Comparison of ENCODE assay signal across 14 mouse cellular contexts in the genomic region with DNA sequence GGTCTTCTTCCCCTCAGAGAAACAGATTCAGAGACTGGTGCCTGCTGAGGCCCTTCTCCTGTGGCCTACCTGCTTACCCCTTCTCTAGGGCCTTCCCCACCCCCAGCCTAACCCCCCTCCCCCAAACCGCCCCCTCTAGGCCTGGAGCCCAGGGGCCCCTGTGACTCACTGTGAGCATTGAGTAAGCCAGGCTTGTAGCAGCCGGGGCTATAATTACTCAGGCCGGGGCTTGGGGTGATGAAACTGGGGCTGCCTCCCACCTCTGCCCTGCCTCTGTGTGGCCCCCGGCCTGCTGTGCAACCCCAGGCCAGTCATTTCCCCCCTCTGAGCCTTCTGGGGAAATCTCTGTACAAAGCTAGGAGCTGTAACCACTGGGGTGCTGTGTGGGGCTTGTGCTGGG. TPM values are rescaled to one million over a fixed set of nuclear protein-coding genes. Genes with fewer than 3 reads are reported as not detected.
DNase-seq lines count a peak whose midpoint lies in the region; ATAC-seq and TF ChIP-seq lines count a peak whose summit lies in the region.
"Had no signal": no experiment of that assay in that cellular context is flagged by ENCODE, and none has a peak within 500 bp of the region (broad histone marks: within the 10 kb centered on the region; RNA-seq: fewer than 3 reads in every experiment).

No protein-coding gene starts in this region.

- H3K36me3 ChIP-seq in E14TG2a.4 (ENCODE audit: insufficient read depth, low read length), result peaks cover 70% of the 10 kb centered on the region
- H3K36me3 ChIP-seq in small intestine, adult 2 months (ENCODE audit: control insufficient read depth, insufficient read depth, low read length), result peaks cover 75% of the 10 kb centered on the region

- H3K9me3 ChIP-seq in E14TG2a.4 (ENCODE audit: low read length), result no peaks in the 10 kb centered on the region

- TF ChIP-seq POLR2A in small intestine, adult 2 months (IDR thresholded peaks at IDR 0.05; ENCODE audit: low read depth, low read length), result no peak

- peak overlapping the region; percentile 62; the same call in 1 of the 2 replicates for H3K27ac ChIP-seq in layer of hippocampus, adult 2 months
- H3K27ac ChIP-seq in brown adipose tissue, adult 24 weeks (replicated peaks; ENCODE audit: low read depth, low read length), result peak overlapping the region; percentile 51; the same call in 1 of the 2 replicates
- peak overlapping the region; percentile 41 for H3K27ac ChIP-seq in small intestine, adult 2 months (ENCODE audit: insufficient read depth, low read depth, low read length)
- H3K27ac ChIP-seq: hindbrain, postnatal 0 days had no signal

- 19% methylated on average over 4 of the region's 4 CpGs for WGBS in small intestine, adult 2 months

- no peak overlapping the region for H3K4me3 ChIP-seq in layer of hippocampus, adult 2 months
- H3K4me3 ChIP-seq in E14TG2a.4 (replicated peaks; ENCODE audit: low read length), result peak overlapping the region; percentile 92
- no peak overlapping the region for H3K4me3 ChIP-seq in brown adipose tissue, adult 24 weeks (ENCODE audit: insufficient read depth, low read depth, low read length)
- peak overlapping the region; percentile 48 for H3K4me3 ChIP-seq in small intestine, adult 2 months (ENCODE audit: low read depth, low read length)

- H3K27me3 ChIP-seq in E14TG2a.4 (ENCODE audit: insufficient read depth, low read length), result no peaks in the 10 kb centered on the region
- no peaks in the 10 kb centered on the region for H3K27me3 ChIP-seq in small intestine, adult 2 months (ENCODE audit: control insufficient read depth, insufficient read depth, low read length)

- no peak for DNase-seq in layer of hippocampus, adult 2 months (ENCODE audit: low spot score in 2 of 2)
- DNase-seq in layer of hippocampus, adult 18-20 months (ENCODE audit: low spot score in 2 of 2), result no peak
- no peak for DNase-seq in layer of hippocampus, postnatal 10 days (ENCODE audit: low spot score in 2 of 2)
- DNase-seq: cerebellum, postnatal 10 days; kidney, postnatal 36 days; lung, embryonic 14.5 days; thymus, postnatal 25 days had no signal

- TF ChIP-seq CTCF in layer of hippocampus, adult 2 months (conservative IDR thresholded peaks at IDR 0.05), result no peak
- no peak for TF ChIP-seq CTCF in E14TG2a.4 (conservative IDR thresholded peaks at IDR 0.05; ENCODE audit: low read length)
- TF ChIP-seq CTCF in small intestine, adult 2 months (IDR thresholded peaks at IDR 0.05; ENCODE audit: extremely low read depth, insufficient read length, insufficient replicate concordance, low read depth, low read length), result 0 out of 2 replicates have a peak, but pooled peaks have one; percentile 11

- ATAC-seq in erythroid progenitor cell, adult 5-6 weeks (replicated peaks; ENCODE audit: low FRiP score, poor library complexity, severe bottlenecking), result no peak
- ATAC-seq: hindbrain, postnatal 0 days had no signal

- H3K4me1 ChIP-seq in E14TG2a.4 (replicated peaks; ENCODE audit: low read depth, low read length), result peaks cover 92% of the 10 kb centered on the region
- peaks cover 24% of the 10 kb centered on the region for H3K4me1 ChIP-seq in brown adipose tissue, adult 24 weeks (ENCODE audit: control insufficient read depth, insufficient read depth, insufficient read length, low read length)
- peaks cover 50% of the 10 kb centered on the region for H3K4me1 ChIP-seq in small intestine, adult 2 months (ENCODE audit: control insufficient read depth, insufficient read depth, insufficient read length, low read length)

RNA-seq across cellular contexts. Expression of gene Zbtb7a, which starts 11.3 kb away (rescaled TPM):
- 100 to 1,000 TPM; 103 to 109 TPM for total RNA-seq in layer of hippocampus, adult 2 months (2021)
- 100 to 1,000 TPM; 122 to 126 TPM for total RNA-seq in layer of hippocampus, adult 18-20 months (2021)
- polyA plus RNA-seq in brown adipose tissue, adult 24 weeks (2012; ENCODE audit: insufficient read depth, insufficient read length, missing spikeins), result 28.4 and 29.6 TPM in 2 replicates
- 94.8 and 187 TPM in 2 replicates for polyA plus RNA-seq in small intestine, adult 2 months (2012; rRNA removed)
- 31.7 and 33.1 TPM in 2 replicates for total RNA-seq in erythroid progenitor cell, adult 5-6 weeks (2015; ENCODE audit: low replicate concordance)
- 23.1 and 33.2 TPM in 2 replicates for total RNA-seq in erythroid progenitor cell, adult 5-6 weeks (2017; ENCODE audit: low replicate concordance)
- 10 to 100 TPM; 38.4 to 45.2 TPM for total RNA-seq in layer of hippocampus, postnatal 10 days (2021)

RNA-seq across cellular contexts. Expression of gene Pias4, which starts 21.4 kb away (rescaled TPM):
- total RNA-seq in layer of hippocampus, adult 2 months (2021), result 10 to 100 TPM; 29.4 to 29.5 TPM
- 10 to 100 TPM; 27.5 to 30.8 TPM for total RNA-seq in layer of hippocampus, adult 18-20 months (2021)
- 10.3 and 13.4 TPM in 2 replicates for polyA plus RNA-seq in brown adipose tissue, adult 24 weeks (2012; ENCODE audit: insufficient read depth, insufficient read length, missing spikeins)
- polyA plus RNA-seq in small intestine, adult 2 months (2012; rRNA removed), result 29.1 and 53.3 TPM in 2 replicates
- total RNA-seq in erythroid progenitor cell, adult 5-6 weeks (2015; ENCODE audit: low replicate concordance), result 24.1 and 27.2 TPM in 2 replicates
- 15.3 and 46.0 TPM in 2 replicates for total RNA-seq in erythroid progenitor cell, adult 5-6 weeks (2017; ENCODE audit: low replicate concordance)
- 10 to 100 TPM; 26.7 to 29.7 TPM for total RNA-seq in layer of hippocampus, postnatal 10 days (2021)

RNA-seq across cellular contexts. Expression of gene Eef2, which starts 30.1 kb away (rescaled TPM):
- 100 to 1,000 TPM; 907 to 909 TPM for total RNA-seq in layer of hippocampus, adult 2 months (2021)
- total RNA-seq in layer of hippocampus, adult 18-20 months (2021), result 100 to 1,000 TPM; 907 to 934 TPM
- 538 and 581 TPM in 2 replicates for polyA plus RNA-seq in brown adipose tissue, adult 24 weeks (2012; ENCODE audit: insufficient read depth, insufficient read length, missing spikeins)
- polyA plus RNA-seq in small intestine, adult 2 months (2012; rRNA removed), result 755 and 1,606 TPM in 2 replicates
- 267 and 296 TPM in 2 replicates for total RNA-seq in erythroid progenitor cell, adult 5-6 weeks (2015; ENCODE audit: low replicate concordance)
- total RNA-seq in erythroid progenitor cell, adult 5-6 weeks (2017; ENCODE audit: low replicate concordance), result 399 and 622 TPM in 2 replicates
- total RNA-seq in layer of hippocampus, postnatal 10 days (2021), result 1,000 to 10,000 TPM; 1,075 to 1,131 TPM

RNA-seq across cellular contexts. Expression of gene Dapk3, which starts 36.5 kb away (rescaled TPM):
- total RNA-seq in layer of hippocampus, adult 2 months (2021), result 10 to 100 TPM; 73.6 to 78.4 TPM
- total RNA-seq in layer of hippocampus, adult 18-20 months (2021), result 10 to 100 TPM; 71.9 to 76.4 TPM
- 15.7 and 31.7 TPM in 2 replicates for polyA plus RNA-seq in brown adipose tissue, adult 24 weeks (2012; ENCODE audit: insufficient read depth, insufficient read length, missing spikeins)
- 102 and 228 TPM in 2 replicates for polyA plus RNA-seq in small intestine, adult 2 months (2012; rRNA removed)
- total RNA-seq in erythroid progenitor cell, adult 5-6 weeks (2015; ENCODE audit: low replicate concordance), result 5.0 and 5.4 TPM in 2 replicates
- total RNA-seq in erythroid progenitor cell, adult 5-6 weeks (2017; ENCODE audit: low replicate concordance), result 6.4 and 9.4 TPM in 2 replicates
- 10 to 100 TPM; 66.1 to 67.9 TPM for total RNA-seq in layer of hippocampus, postnatal 10 days (2021)

RNA-seq across cellular contexts. Expression of gene 4930442H23Rik, which starts 37.4 kb away (rescaled TPM):
- not detected for total RNA-seq in layer of hippocampus, adult 2 months (2021)
- total RNA-seq in layer of hippocampus, adult 18-20 months (2021), result not detected
- polyA plus RNA-seq in brown adipose tissue, adult 24 weeks (2012; ENCODE audit: insufficient read depth, insufficient read length, missing spikeins), result not detected in 2 replicates
- not detected in 2 replicates for polyA plus RNA-seq in small intestine, adult 2 months (2012; rRNA removed)
- not detected in 2 replicates for total RNA-seq in erythroid progenitor cell, adult 5-6 weeks (2015; ENCODE audit: low replicate concordance)
- total RNA-seq in erythroid progenitor cell, adult 5-6 weeks (2017; ENCODE audit: low replicate concordance), result not detected in 2 replicates
- not detected for total RNA-seq in layer of hippocampus, postnatal 10 days (2021)
- total RNA-seq: hindbrain, postnatal 0 days; left cerebral cortex, postnatal 10 days had no signal
- polyA plus RNA-seq: embryonic facial prominence, embryonic 14.5 days; lung, embryonic 14.5 days had no signal

Comparison
In these comparisons a context has a peak if more than half of its experiments do, and no peak if none do; other contexts are left out.
1. H3K4me3 ChIP-seq: peak in E14TG2a.4 (single experiment) and small intestine, adult 2 months (single experiment); none in layer of hippocampus, adult 2 months (single experiment) and brown adipose tissue, adult 24 weeks (single experiment).
2. Peak in every context shown above with its lines, with median percentiles within 50 percentile points of each other: H3K27ac ChIP-seq.